ENCODE assay signal across 8 mouse cellular contexts in the genomic region with DNA sequence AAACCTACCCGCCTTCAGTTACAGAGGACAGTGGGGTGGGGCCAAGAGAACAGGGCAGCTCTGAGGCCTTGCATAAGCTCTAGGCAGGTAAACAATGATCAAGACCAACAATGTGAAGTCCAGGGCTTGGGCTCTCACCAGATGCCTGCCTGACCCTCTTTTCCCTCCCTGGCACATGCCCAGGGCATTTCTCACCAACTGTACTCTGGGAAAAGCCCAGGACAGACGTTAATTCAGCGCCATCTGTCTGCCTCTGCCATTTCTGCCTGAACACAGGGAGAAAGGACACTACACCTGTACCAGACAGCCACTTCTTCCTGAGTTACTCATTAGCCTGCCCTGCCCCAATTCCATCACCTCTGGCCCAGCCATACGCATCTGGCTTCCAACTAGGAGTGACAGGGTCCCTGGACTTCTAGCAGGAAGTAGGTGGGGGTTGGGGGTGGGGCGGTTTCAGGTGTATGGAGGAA. TPM values are rescaled to one million over a fixed set of nuclear protein-coding genes. Genes with fewer than 3 reads are reported as not detected.
A peak's percentile ranks its signal among the peaks of the same experiment; 100 is the strongest.
DNase-seq lines count a peak whose midpoint lies in the region; ATAC-seq and TF ChIP-seq lines count a peak whose summit lies in the region.

No protein-coding gene starts in this region.

- no peak overlapping the region for H3K27ac ChIP-seq in hindbrain, embryonic 13.5 days

- 0 out of 2 replicates have a peak, but pooled peaks cover 6% of the 10 kb centered on the region for H3K27me3 ChIP-seq in hindbrain, embryonic 13.5 days

- peaks cover 17% of the 10 kb centered on the region for H3K4me1 ChIP-seq in hindbrain, embryonic 13.5 days (replicated peaks)

- H3K9me3 ChIP-seq in hindbrain, embryonic 13.5 days, result no peaks in the 10 kb centered on the region

- 52% methylated on average over 5 of the region's 5 CpGs for WGBS in hindbrain, embryonic 13.5 days

- no peak overlapping the region for H3K4me2 ChIP-seq in hindbrain, embryonic 13.5 days

- no peak for ATAC-seq in hindbrain, embryonic 13.5 days (ENCODE audit: low FRiP score)

- no peak for TF ChIP-seq POLR2A in brain, embryonic 14.5 days (IDR thresholded peaks at IDR 0.05; ENCODE audit: borderline replicate concordance, extremely low read depth, insufficient read depth, insufficient read length, poor library complexity, severe bottlenecking)

- H3K36me3 ChIP-seq in hindbrain, embryonic 13.5 days, result peaks cover 5% of the 10 kb centered on the region; the same call in 1 of the 2 replicates

- no peak overlapping the region for H3K9ac ChIP-seq in hindbrain, embryonic 13.5 days

- no peak overlapping the region for H3K4me3 ChIP-seq in hindbrain, embryonic 13.5 days

- DNase-seq in brain, embryonic 14.5 days (ENCODE audit: low read depth), result peak; percentile 28
- DNase-seq in cerebellum, postnatal 25 days, result peak; percentile 24 to 60
- DNase-seq in kidney, postnatal 14 days, result peak; percentile 82
- peak; percentile 73 for DNase-seq in lung, postnatal 14 days
- DNase-seq in right cerebral cortex, postnatal 25 days, result no peak
- DNase-seq in right cerebral cortex, adult 18-20 months, result no peak
- no peak for DNase-seq in heart, adult 8-10 months (ENCODE audit: low spot score)

- no peak for TF ChIP-seq CTCF in brain, embryonic 14.5 days (IDR thresholded peaks at IDR 0.05; ENCODE audit: borderline replicate concordance, extremely low read depth, insufficient read depth, insufficient read length)

RNA-seq across cellular contexts. Expression of a gene that starts 2.8 kb away (rescaled TPM):
- 4.2 and 7.0 TPM in 2 replicates for polyA plus RNA-seq in brain, embryonic 14.5 days (2012; rRNA removed)
- polyA plus RNA-seq in hindbrain, embryonic 13.5 days (2015; fragmentation: Nextera tagmentation; extraction: Ambion mirVana), result 7.4 and 7.6 TPM in 2 replicates
- under 1 TPM; 0.37 to 0.85 (median 0.54) TPM for total RNA-seq in heart, adult 8-10 months (2022)

RNA-seq across cellular contexts. Expression of a gene that starts 53.9 kb away (rescaled TPM):
- polyA plus RNA-seq in brain, embryonic 14.5 days (2012; rRNA removed), result 66.8 and 78.4 TPM in 2 replicates
- 22.7 and 23.4 TPM in 2 replicates for polyA plus RNA-seq in hindbrain, embryonic 13.5 days (2015; fragmentation: Nextera tagmentation; extraction: Ambion mirVana)
- 10 to 100 TPM; 15.4 to 21.3 (median 18.7) TPM for total RNA-seq in heart, adult 8-10 months (2022)

Comparison
In these comparisons a context has a peak if more than half of its experiments do, and no peak if none do; other contexts are left out.
1. DNase-seq: peak in brain, embryonic 14.5 days (single experiment), cerebellum, postnatal 25 days (2 of 2), kidney, postnatal 14 days (single experiment) and lung, postnatal 14 days (single experiment); none in right cerebral cortex, postnatal 25 days (single experiment), right cerebral cortex, adult 18-20 months (single experiment) and heart, adult 8-10 months (single experiment).